Mouse (Mus musculus): ENCODE results near the gene Pik3cb. TPM values are rescaled to one million over a fixed set of nuclear protein-coding genes. Genes with fewer than 3 reads are reported as not detected.

Pik3cb gene
- total RNA-seq, 1 experiment = 10.2 TPM

DNA sequence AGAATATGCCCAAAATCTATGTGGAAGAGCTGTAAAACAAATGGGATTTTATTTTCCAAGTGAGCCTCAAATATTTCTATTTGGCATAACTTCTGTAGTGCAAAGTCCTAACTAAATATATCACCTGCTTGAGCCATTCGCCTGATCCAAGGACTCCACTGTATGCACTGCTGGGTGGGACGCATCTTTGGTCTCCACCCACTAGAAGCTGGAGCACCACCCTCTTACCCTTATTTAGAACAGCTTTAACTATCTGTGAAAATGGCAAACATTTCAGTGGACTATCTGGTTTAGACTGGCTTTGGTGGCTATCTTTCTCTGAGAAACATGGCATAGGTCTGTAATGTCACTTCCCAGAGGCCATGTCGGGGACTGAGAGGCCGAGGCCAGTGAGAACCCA, 97.8 kb downstream of the Pik3cb start:
- Histone ChIP-seq H3K4me3 (ENCODE audit: insufficient read depth in 1 of 2, low read depth in 1 of 2, low read length in 2 of 2, poor library complexity in 1 of 2, severe bottlenecking in 1 of 2) (no peak overlapping the region), H3K36me3 (ENCODE audit: control insufficient read depth, insufficient read depth, low read length, poor library complexity, severe bottlenecking) (peaks cover 34% of the 10 kb centered on the region), H3K9ac (ENCODE audit: insufficient read depth, low read depth, low read length, poor library complexity, severe bottlenecking) (no peak overlapping the region), H3K4me1 (ENCODE audit: control insufficient read depth in 2 of 2, insufficient read depth in 2 of 2, low read length in 2 of 2, poor library complexity in 1 of 2) (no peaks in the 10 kb centered on the region), H3K9me3 (ENCODE audit: control insufficient read depth, insufficient read depth, low read depth, low read length) (no peaks in the 10 kb centered on the region), H3K27ac (ENCODE audit: insufficient read depth, low read depth, low read length, poor library complexity, severe bottlenecking) (no peak overlapping the region)
- TF ChIP-seq ZNF384 (IDR thresholded peaks at IDR 0.05; ENCODE audit: low read depth, low read length) = no peak
- TF ChIP-seq CHD2 (IDR thresholded peaks at IDR 0.05; ENCODE audit: low read depth, low read length) = no peak
- no peak for TF ChIP-seq MAFK (IDR thresholded peaks at IDR 0.05; ENCODE audit: insufficient read depth, low read depth, low read length)
- no peak for TF ChIP-seq HCFC1 (IDR thresholded peaks at IDR 0.05; ENCODE audit: borderline replicate concordance, insufficient read depth, low read length)
- in situ Hi-C loops (cut with MboI; ENCODE audit: low sequenced_read_pairs in 2 of 2, unreplicated experiment in 2 of 2) = no loop called here
- DNase-seq (ENCODE audit: low read depth, low spot score) = no peak

DNA sequence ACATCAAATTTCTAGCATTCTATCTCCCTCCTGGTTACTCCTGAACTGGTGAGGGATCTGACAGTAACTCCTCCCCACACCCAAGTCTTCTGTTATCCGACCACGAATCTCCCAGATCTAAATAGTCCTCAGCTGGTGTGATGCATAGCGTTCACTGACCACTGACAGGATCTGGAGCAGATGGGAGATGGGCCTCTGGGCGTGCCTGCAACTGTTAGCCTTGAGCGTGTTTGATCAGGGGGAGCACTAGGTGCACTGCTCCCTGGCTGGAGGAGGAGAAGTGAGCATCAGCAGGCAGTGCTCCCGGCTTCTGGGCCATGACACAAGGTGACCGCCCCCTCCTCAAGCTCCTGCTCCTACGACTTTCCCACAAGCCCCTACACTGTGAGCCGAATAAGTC, 98.4 kb downstream of the Pik3cb start:
- Histone ChIP-seq H3K4me1 (ENCODE audit: control insufficient read depth in 2 of 2, insufficient read depth in 2 of 2, low read length in 2 of 2, poor library complexity in 1 of 2) (no peaks in the 10 kb centered on the region), H3K9me3 (ENCODE audit: control insufficient read depth, insufficient read depth, low read depth, low read length) (no peaks in the 10 kb centered on the region), H3K9ac (ENCODE audit: insufficient read depth, low read depth, low read length, poor library complexity, severe bottlenecking) (no peak overlapping the region), H3K36me3 (ENCODE audit: control insufficient read depth, insufficient read depth, low read length, poor library complexity, severe bottlenecking) (peaks cover 32% of the 10 kb centered on the region), H3K27ac (ENCODE audit: insufficient read depth, low read depth, low read length, poor library complexity, severe bottlenecking) (no peak overlapping the region), H3K4me3 (ENCODE audit: insufficient read depth in 1 of 2, low read depth in 1 of 2, low read length in 2 of 2, poor library complexity in 1 of 2, severe bottlenecking in 1 of 2) (no peak overlapping the region)
- DNase-seq (ENCODE audit: low read depth, low spot score) = no peak
- TF ChIP-seq CHD2 (IDR thresholded peaks at IDR 0.05; ENCODE audit: low read depth, low read length) = no peak
- TF ChIP-seq MAFK (IDR thresholded peaks at IDR 0.05; ENCODE audit: insufficient read depth, low read depth, low read length) = no peak
- no peak for TF ChIP-seq HCFC1 (IDR thresholded peaks at IDR 0.05; ENCODE audit: borderline replicate concordance, insufficient read depth, low read length)
- TF ChIP-seq ZC3H11A (IDR thresholded peaks at IDR 0.05; ENCODE audit: borderline replicate concordance, low read depth, low read length) = no peak
- no peak for TF ChIP-seq ZNF384 (IDR thresholded peaks at IDR 0.05; ENCODE audit: low read depth, low read length)
- in situ Hi-C loops (cut with MboI; ENCODE audit: low sequenced_read_pairs in 2 of 2, unreplicated experiment in 2 of 2) = no loop called here

DNA sequence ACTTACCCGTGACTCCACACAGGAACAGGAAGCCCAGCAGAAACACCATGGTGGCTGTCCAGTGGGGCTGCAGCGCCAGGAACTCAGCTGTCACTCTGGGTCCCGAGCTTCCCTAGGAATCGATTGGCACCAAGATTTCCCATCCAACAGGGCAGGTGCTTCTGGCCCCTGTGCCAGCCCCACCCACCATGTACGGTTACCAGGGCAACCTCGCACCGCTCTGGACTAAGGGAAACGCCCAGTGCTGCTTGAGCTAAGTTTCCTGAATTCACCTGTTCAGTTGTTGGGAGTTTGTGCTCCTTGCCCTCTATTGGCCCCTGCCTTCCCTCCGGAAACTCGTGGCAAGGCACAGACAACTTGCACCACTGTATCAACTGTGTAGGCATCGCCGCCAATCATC, 104.8 kb downstream of the Pik3cb start, which contains the start of gene Gm1123:
Gene Gm1123, minus strand, starts transcription at position 141 of the 400 bp plus-strand sequence.
- H3K27ac ChIP-seq (ENCODE audit: insufficient read depth, low read depth, low read length, poor library complexity, severe bottlenecking) = no peak within 1 kb of the TSS
- H3K36me3 ChIP-seq (ENCODE audit: control insufficient read depth, insufficient read depth, low read length, poor library complexity, severe bottlenecking) = peaks cover 8% of the 10 kb centered on the region; the same call in 1 of the 2 replicates
- H3K4me3 ChIP-seq (ENCODE audit: insufficient read depth in 1 of 2, low read depth in 1 of 2, low read length in 2 of 2, poor library complexity in 1 of 2, severe bottlenecking in 1 of 2) = 0 out of 4 replicates have a peak within 1 kb of the TSS, but pooled peaks of 1 of the 2 experiments have one; percentile 17
- no peak for TF ChIP-seq ZC3H11A (IDR thresholded peaks at IDR 0.05; ENCODE audit: borderline replicate concordance, low read depth, low read length)
- no peak for TF ChIP-seq ZNF384 (IDR thresholded peaks at IDR 0.05; ENCODE audit: low read depth, low read length)
- no peak for TF ChIP-seq CHD2 (IDR thresholded peaks at IDR 0.05; ENCODE audit: low read depth, low read length)
- no peak for TF ChIP-seq HCFC1 (IDR thresholded peaks at IDR 0.05; ENCODE audit: borderline replicate concordance, insufficient read depth, low read length)
- no peak for TF ChIP-seq MAFK (IDR thresholded peaks at IDR 0.05; ENCODE audit: insufficient read depth, low read depth, low read length)
- in situ Hi-C loops (cut with MboI; ENCODE audit: low sequenced_read_pairs in 2 of 2, unreplicated experiment in 2 of 2) = no loop called here
- no peaks in the 10 kb centered on the region for H3K9me3 ChIP-seq (ENCODE audit: control insufficient read depth, insufficient read depth, low read depth, low read length)
- peak; percentile 28 for DNase-seq (ENCODE audit: low read depth, low spot score)
- peaks cover 0 to 8% of the 10 kb centered on the region in 2 experiments; a peak in 1 of 4 replicates for H3K4me1 ChIP-seq (ENCODE audit: control insufficient read depth in 2 of 2, insufficient read depth in 2 of 2, low read length in 2 of 2, poor library complexity in 1 of 2)
- H3K9ac ChIP-seq (ENCODE audit: insufficient read depth, low read depth, low read length, poor library complexity, severe bottlenecking) = no peak within 1 kb of the TSS

DNA sequence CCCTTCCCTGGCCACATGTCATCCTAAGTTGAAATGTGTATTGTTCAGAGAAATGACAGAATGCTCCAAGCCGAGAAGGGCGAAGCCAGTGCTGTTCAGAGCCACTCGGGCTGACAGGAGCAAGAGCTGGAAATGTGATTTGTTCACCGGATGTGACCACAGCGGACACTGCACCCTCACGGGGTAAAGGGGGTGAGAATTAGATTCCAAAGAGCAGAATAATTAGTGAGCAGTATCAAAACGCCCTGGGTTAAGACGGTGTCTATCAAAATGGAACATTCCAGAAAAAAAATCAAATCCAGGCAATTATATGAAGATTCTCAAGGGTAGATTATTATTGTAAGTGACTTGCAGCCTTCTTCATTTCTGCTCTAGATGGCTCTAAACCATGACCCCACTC, 106.3 kb downstream of the Pik3cb start:
- no peak overlapping the region for H3K27ac ChIP-seq (ENCODE audit: insufficient read depth, low read depth, low read length, poor library complexity, severe bottlenecking)
- H3K9ac ChIP-seq (ENCODE audit: insufficient read depth, low read depth, low read length, poor library complexity, severe bottlenecking) = no peak overlapping the region
- no peak overlapping the region for H3K4me3 ChIP-seq (ENCODE audit: insufficient read depth in 1 of 2, low read depth in 1 of 2, low read length in 2 of 2, poor library complexity in 1 of 2, severe bottlenecking in 1 of 2)
- peaks cover 0 to 8% of the 10 kb centered on the region in 2 experiments; a peak in 1 of 4 replicates for H3K4me1 ChIP-seq (ENCODE audit: control insufficient read depth in 2 of 2, insufficient read depth in 2 of 2, low read length in 2 of 2, poor library complexity in 1 of 2)
- TF ChIP-seq CHD2 (IDR thresholded peaks at IDR 0.05; ENCODE audit: low read depth, low read length) (no peak), HCFC1 (IDR thresholded peaks at IDR 0.05; ENCODE audit: borderline replicate concordance, insufficient read depth, low read length) (no peak), MAFK (IDR thresholded peaks at IDR 0.05; ENCODE audit: insufficient read depth, low read depth, low read length) (no peak), ZC3H11A (IDR thresholded peaks at IDR 0.05; ENCODE audit: borderline replicate concordance, low read depth, low read length) (no peak), ZNF384 (IDR thresholded peaks at IDR 0.05; ENCODE audit: low read depth, low read length) (no peak)
- no peak for DNase-seq (ENCODE audit: low read depth, low spot score)
- no peaks in the 10 kb centered on the region for H3K9me3 ChIP-seq (ENCODE audit: control insufficient read depth, insufficient read depth, low read depth, low read length)
- in situ Hi-C loops (cut with MboI; ENCODE audit: low sequenced_read_pairs in 2 of 2, unreplicated experiment in 2 of 2) = no loop called here
- H3K36me3 ChIP-seq (ENCODE audit: control insufficient read depth, insufficient read depth, low read length, poor library complexity, severe bottlenecking) = no peaks in the 10 kb centered on the region

DNA sequence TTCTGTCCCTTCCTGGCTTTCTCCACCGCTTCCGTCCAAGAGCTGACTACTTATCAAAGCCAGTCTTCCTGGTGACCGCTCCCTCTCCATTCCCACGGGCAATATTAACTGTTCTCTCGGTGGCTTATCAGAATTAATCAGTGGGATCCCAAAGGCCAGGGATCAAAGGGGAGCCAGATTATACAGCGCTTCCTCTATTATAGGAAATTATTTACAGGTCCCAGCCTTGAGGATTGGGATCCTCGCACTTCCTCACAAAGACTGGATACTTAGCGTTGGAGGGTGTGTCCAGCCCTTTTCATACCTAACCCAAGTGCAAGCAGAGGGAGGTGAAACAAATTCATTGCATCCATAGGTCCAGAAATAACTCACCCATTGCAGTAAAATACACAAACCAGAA, 108.4 kb downstream of the Pik3cb start:
- Histone ChIP-seq H3K36me3 (ENCODE audit: control insufficient read depth, insufficient read depth, low read length, poor library complexity, severe bottlenecking) (no peaks in the 10 kb centered on the region), H3K27ac (ENCODE audit: insufficient read depth, low read depth, low read length, poor library complexity, severe bottlenecking) (no peak overlapping the region), H3K4me3 (ENCODE audit: insufficient read depth in 1 of 2, low read depth in 1 of 2, low read length in 2 of 2, poor library complexity in 1 of 2, severe bottlenecking in 1 of 2) (no peak overlapping the region), H3K9me3 (ENCODE audit: control insufficient read depth, insufficient read depth, low read depth, low read length) (no peaks in the 10 kb centered on the region), H3K9ac (ENCODE audit: insufficient read depth, low read depth, low read length, poor library complexity, severe bottlenecking) (no peak overlapping the region), H3K4me1 (ENCODE audit: control insufficient read depth in 2 of 2, insufficient read depth in 2 of 2, low read length in 2 of 2, poor library complexity in 1 of 2) (peaks cover 0 to 8% of the 10 kb centered on the region in 2 experiments; a peak in 1 of 4 replicates)
- no peak for DNase-seq (ENCODE audit: low read depth, low spot score)
- TF ChIP-seq HCFC1 (IDR thresholded peaks at IDR 0.05; ENCODE audit: borderline replicate concordance, insufficient read depth, low read length) (no peak), ZNF384 (IDR thresholded peaks at IDR 0.05; ENCODE audit: low read depth, low read length) (no peak), MAFK (IDR thresholded peaks at IDR 0.05; ENCODE audit: insufficient read depth, low read depth, low read length) (no peak), CHD2 (IDR thresholded peaks at IDR 0.05; ENCODE audit: low read depth, low read length) (no peak), ZC3H11A (IDR thresholded peaks at IDR 0.05; ENCODE audit: borderline replicate concordance, low read depth, low read length) (no peak)
- in situ Hi-C loops (cut with MboI; ENCODE audit: low sequenced_read_pairs in 2 of 2, unreplicated experiment in 2 of 2) = no loop called here

Measured in ES-E14 (cell line).